Mouse (Mus musculus): ENCODE results near the gene Cdkn1a. TPM values are rescaled to one million over a fixed set of nuclear protein-coding genes. Genes with fewer than 3 reads are reported as not detected.
"Not testable (repeated sequence)": the region's sequence is repeated elsewhere in the genome, so short reads cannot be mapped to it uniquely, and the experiment has no call there.

The Cdkn1a gene
- polyA plus RNA-seq, 1 experiment: 453 TPM

GRCm38 (mm10) chr17:29065971-29066370 is 24.8 kb upstream of the Cdkn1a start:
- Histone ChIP-seq H3K4me3 (ENCODE audit: insufficient read depth, low read length) (no peak overlapping the region), H3K27ac (ENCODE audit: insufficient read depth, low read length) (no peak overlapping the region), H3K4me1 (ENCODE audit: control insufficient read depth, insufficient read depth, low read length) (peaks cover 11% of the 10 kb centered on the region; the same call in 1 of the 2 replicates)
- TF ChIP-seq CTCF (IDR thresholded peaks at IDR 0.05; ENCODE audit: borderline replicate concordance, insufficient read depth, low read length): no peak
- no peak for TF ChIP-seq POLR2A (IDR thresholded peaks at IDR 0.05; ENCODE audit: low read depth, low read length)

- not testable (repeated sequence) for H3K4me1 ChIP-seq (ENCODE audit: control insufficient read depth, insufficient read depth, low read length); H3K27ac ChIP-seq (ENCODE audit: insufficient read depth, low read length); H3K4me3 ChIP-seq (ENCODE audit: insufficient read depth, low read length)
Observed at GRCm38 (mm10) chr17:29067416-29067815, 23.4 kb upstream of the Cdkn1a start.

GRCm38 (mm10) chr17:29067847-29068246 is 22.9 kb upstream of the Cdkn1a start:
- H3K4me1 ChIP-seq (ENCODE audit: control insufficient read depth, insufficient read depth, low read length): peaks cover 9% of the 10 kb centered on the region; the same call in 1 of the 2 replicates
- no peak overlapping the region for H3K27ac ChIP-seq (ENCODE audit: insufficient read depth, low read length)
- TF ChIP-seq POLR2A (IDR thresholded peaks at IDR 0.05; ENCODE audit: low read depth, low read length) (no peak), CTCF (IDR thresholded peaks at IDR 0.05; ENCODE audit: borderline replicate concordance, insufficient read depth, low read length) (no peak)
- no peak overlapping the region for H3K4me3 ChIP-seq (ENCODE audit: insufficient read depth, low read length)

GRCm38 (mm10) chr17:29069063-29069462 is 21.7 kb upstream of the Cdkn1a start:
- H3K27ac ChIP-seq (ENCODE audit: insufficient read depth, low read length): no peak overlapping the region
- TF ChIP-seq POLR2A (IDR thresholded peaks at IDR 0.05; ENCODE audit: low read depth, low read length) (no peak), CTCF (IDR thresholded peaks at IDR 0.05; ENCODE audit: borderline replicate concordance, insufficient read depth, low read length) (no peak)
- H3K4me3 ChIP-seq (ENCODE audit: insufficient read depth, low read length): no peak overlapping the region
- H3K4me1 ChIP-seq (ENCODE audit: control insufficient read depth, insufficient read depth, low read length): peaks cover 2% of the 10 kb centered on the region; the same call in 1 of the 2 replicates

GRCm38 (mm10) chr17:29071820-29072219 is 19.0 kb upstream of the Cdkn1a start:
- Histone ChIP-seq H3K4me1 (ENCODE audit: control insufficient read depth, insufficient read depth, low read length) (peaks cover 2% of the 10 kb centered on the region; the same call in 1 of the 2 replicates), H3K27ac (ENCODE audit: insufficient read depth, low read length) (no peak overlapping the region), H3K4me3 (ENCODE audit: insufficient read depth, low read length) (no peak overlapping the region)
- TF ChIP-seq POLR2A (IDR thresholded peaks at IDR 0.05; ENCODE audit: low read depth, low read length): no peak

GRCm38 (mm10) chr17:29072701-29073307 is 18.0 kb upstream of the Cdkn1a start:
- TF ChIP-seq POLR2A (IDR thresholded peaks at IDR 0.05; ENCODE audit: low read depth, low read length) (no peak), CTCF (IDR thresholded peaks at IDR 0.05; ENCODE audit: borderline replicate concordance, insufficient read depth, low read length) (no peak)
- Histone ChIP-seq H3K4me1 (ENCODE audit: control insufficient read depth, insufficient read depth, low read length) (peaks cover 2% of the 10 kb centered on the region; the same call in 1 of the 2 replicates), H3K4me3 (ENCODE audit: insufficient read depth, low read length) (no peak overlapping the region), H3K27ac (ENCODE audit: insufficient read depth, low read length) (no peak overlapping the region)

- no peaks in the 10 kb centered on the region for H3K4me1 ChIP-seq (ENCODE audit: control insufficient read depth, insufficient read depth, low read length)
- TF ChIP-seq POLR2A (IDR thresholded peaks at IDR 0.05; ENCODE audit: low read depth, low read length): no peak
- TF ChIP-seq CTCF (IDR thresholded peaks at IDR 0.05; ENCODE audit: borderline replicate concordance, insufficient read depth, low read length): no peak
- H3K4me3 ChIP-seq (ENCODE audit: insufficient read depth, low read length): no peak overlapping the region
- H3K27ac ChIP-seq (ENCODE audit: insufficient read depth, low read length): no peak overlapping the region
Observed at GRCm38 (mm10) chr17:29073313-29073712, 17.5 kb upstream of the Cdkn1a start.

GRCm38 (mm10) chr17:29074085-29074484 is 16.7 kb upstream of the Cdkn1a start:
- Histone ChIP-seq H3K4me1 (ENCODE audit: control insufficient read depth, insufficient read depth, low read length) (no peaks in the 10 kb centered on the region), H3K4me3 (ENCODE audit: insufficient read depth, low read length) (no peak overlapping the region), H3K27ac (ENCODE audit: insufficient read depth, low read length) (no peak overlapping the region)
- no peak for TF ChIP-seq CTCF (IDR thresholded peaks at IDR 0.05; ENCODE audit: borderline replicate concordance, insufficient read depth, low read length)
- no peak for TF ChIP-seq POLR2A (IDR thresholded peaks at IDR 0.05; ENCODE audit: low read depth, low read length)

- no peak overlapping the region for H3K4me3 ChIP-seq (ENCODE audit: insufficient read depth, low read length)
- H3K4me1 ChIP-seq (ENCODE audit: control insufficient read depth, insufficient read depth, low read length): peaks cover 3% of the 10 kb centered on the region; the same call in 1 of the 2 replicates
- TF ChIP-seq POLR2A (IDR thresholded peaks at IDR 0.05; ENCODE audit: low read depth, low read length) (no peak), CTCF (IDR thresholded peaks at IDR 0.05; ENCODE audit: borderline replicate concordance, insufficient read depth, low read length) (no peak)
- no peak overlapping the region for H3K27ac ChIP-seq (ENCODE audit: insufficient read depth, low read length)
Observed at GRCm38 (mm10) chr17:29076235-29076634, 14.5 kb upstream of the Cdkn1a start.

- Histone ChIP-seq H3K4me3 (ENCODE audit: insufficient read depth, low read length) (peak overlapping the region; percentile 47), H3K27ac (ENCODE audit: insufficient read depth, low read length) (peak overlapping the region; percentile 99), H3K4me1 (ENCODE audit: control insufficient read depth, insufficient read depth, low read length) (peaks cover 9% of the 10 kb centered on the region)
- TF ChIP-seq CTCF (IDR thresholded peaks at IDR 0.05; ENCODE audit: borderline replicate concordance, insufficient read depth, low read length) (no peak), POLR2A (IDR thresholded peaks at IDR 0.05; ENCODE audit: low read depth, low read length) (peak; percentile 67)
Observed at GRCm38 (mm10) chr17:29077786-29078509, 12.8 kb upstream of the Cdkn1a start.

Data from embryonic fibroblast, embryonic 13.5 days (primary cell).